Comparison of ENCODE assay signal across 29 mouse cellular contexts in genomic region chr8:113723873-113724538, GRCm38 (mm10).
DNase-seq lines count a peak whose midpoint lies in the region; ATAC-seq and TF ChIP-seq lines count a peak whose summit lies in the region.
"Had no signal": no experiment of that assay in that cellular context is flagged by ENCODE, and none has a peak within 500 bp of the region (broad histone marks: within the 10 kb centered on the region; RNA-seq: fewer than 3 reads in every experiment).

No protein-coding gene starts in this region.

- peak; percentile 28 for DNase-seq in embryonic facial prominence, embryonic 11.5 days (ENCODE audit: low spot score)
- DNase-seq in embryonic facial prominence, embryonic 10.5 days (ENCODE audit: low spot score) = no peak
- peak; percentile 5 for DNase-seq in lung, postnatal 0 days (ENCODE audit: low spot score)
- DNase-seq in lung, postnatal 14 days = no peak
- DNase-seq in brain, embryonic 14.5 days (ENCODE audit: low read depth) = peak; percentile 21
- DNase-seq in Muller cell, postnatal 12 days (ENCODE audit: inconsistent ontology term) = no peak
- DNase-seq: adrenal gland, adult 8-10 months; cerebellum, adult 9-10 months; cerebellum, postnatal 36 days; gastrocnemius, postnatal 14 days; heart, adult 11 months; kidney, adult 9 months; kidney, postnatal 10 days; layer of hippocampus, postnatal 36 days; left cerebral cortex, postnatal 4 days; liver, postnatal 0 days; retina, postnatal 1 day; right cerebral cortex, postnatal 14 days; thymus, postnatal 4 days had no signal

- no peak overlapping the region for H3K27ac ChIP-seq in embryonic facial prominence, embryonic 11.5 days (replicated peaks; ENCODE audit: low read depth, low read length)
- H3K27ac ChIP-seq in embryonic facial prominence, embryonic 10.5 days (replicated peaks) = no peak overlapping the region
- no peak overlapping the region for H3K27ac ChIP-seq in lung, postnatal 0 days (ENCODE audit: low read length)
- H3K27ac ChIP-seq: embryonic facial prominence, embryonic 15.5 days; forebrain, embryonic 13.5 days; heart, embryonic 10.5 days; heart, embryonic 15.5 days; hindbrain, embryonic 13.5 days; liver, embryonic 12.5 days had no signal

- peaks cover 2% of the 10 kb centered on the region for H3K4me1 ChIP-seq in embryonic facial prominence, embryonic 11.5 days (ENCODE audit: control insufficient read depth, insufficient read depth, low read length)
- peaks cover 19% of the 10 kb centered on the region for H3K4me1 ChIP-seq in embryonic facial prominence, embryonic 10.5 days
- H3K4me1 ChIP-seq in lung, postnatal 0 days (ENCODE audit: insufficient read depth, low read depth, low read length) = no peaks in the 10 kb centered on the region
- H3K4me1 ChIP-seq: embryonic facial prominence, embryonic 15.5 days; heart, embryonic 15.5 days; liver, embryonic 12.5 days had no signal

- no peak for TF ChIP-seq CTCF in lung, postnatal 0 days (IDR thresholded peaks at IDR 0.05)
- no peak for TF ChIP-seq CTCF in brain, embryonic 14.5 days (IDR thresholded peaks at IDR 0.05; ENCODE audit: borderline replicate concordance, extremely low read depth, insufficient read depth, insufficient read length)

- no peak overlapping the region for H3K9ac ChIP-seq in embryonic facial prominence, embryonic 11.5 days (replicated peaks; ENCODE audit: low read length)
- no peak overlapping the region for H3K9ac ChIP-seq in lung, postnatal 0 days (replicated peaks; ENCODE audit: low read depth)
- H3K9ac ChIP-seq: embryonic facial prominence, embryonic 15.5 days; forebrain, embryonic 13.5 days; heart, embryonic 15.5 days; hindbrain, embryonic 13.5 days; liver, embryonic 12.5 days; liver, postnatal 0 days had no signal

- H3K4me2 ChIP-seq in embryonic facial prominence, embryonic 11.5 days (ENCODE audit: low read depth, low read length) = no peak overlapping the region
- H3K4me2 ChIP-seq in lung, postnatal 0 days (replicated peaks; ENCODE audit: low read depth, low read length) = no peak overlapping the region
- H3K4me2 ChIP-seq: embryonic facial prominence, embryonic 15.5 days; forebrain, embryonic 13.5 days; heart, embryonic 15.5 days; hindbrain, embryonic 13.5 days; liver, embryonic 12.5 days; midbrain, embryonic 11.5 days had no signal

- no peaks in the 10 kb centered on the region for H3K27me3 ChIP-seq in embryonic facial prominence, embryonic 11.5 days (ENCODE audit: control insufficient read depth, insufficient read depth, low read length)
- H3K27me3 ChIP-seq in embryonic facial prominence, embryonic 10.5 days (replicated peaks; ENCODE audit: low read depth, poor library complexity, severe bottlenecking) = no peaks in the 10 kb centered on the region
- H3K27me3 ChIP-seq in lung, postnatal 0 days (replicated peaks; ENCODE audit: insufficient read depth, low read length) = no peaks in the 10 kb centered on the region
- H3K27me3 ChIP-seq: embryonic facial prominence, embryonic 15.5 days; forebrain, embryonic 13.5 days; heart, embryonic 15.5 days; hindbrain, embryonic 13.5 days; liver, embryonic 12.5 days had no signal

- no peak for TF ChIP-seq POLR2A in brain, embryonic 14.5 days (IDR thresholded peaks at IDR 0.05; ENCODE audit: borderline replicate concordance, extremely low read depth, insufficient read depth, insufficient read length, poor library complexity, severe bottlenecking)

- ATAC-seq in embryonic facial prominence, embryonic 11.5 days (replicated peaks; ENCODE audit: insufficient number of reproducible peaks, low FRiP score, low TSS enrichment, low read depth) = no peak
- ATAC-seq in lung, postnatal 0 days = 0 out of 2 replicates have a peak, but pooled peaks have one; percentile 23
- peak; percentile 17; the same call in 1 of the 2 replicates for ATAC-seq in megakaryocyte progenitor cell, adult 5-6 weeks (replicated peaks; ENCODE audit: poor library complexity)
- ATAC-seq: CD4-positive, CD25-positive, alpha-beta regulatory T cell, adult 4 months; forebrain, embryonic 13.5 days; intestine, embryonic 16.5 days; liver, embryonic 12.5 days; liver, postnatal 0 days had no signal

- no peak for TF ChIP-seq EP300 in lung, postnatal 0 days (IDR thresholded peaks at IDR 0.05)

- no peak overlapping the region for H3K4me3 ChIP-seq in embryonic facial prominence, embryonic 11.5 days (ENCODE audit: low read depth, low read length)
- no peak overlapping the region for H3K4me3 ChIP-seq in embryonic facial prominence, embryonic 10.5 days
- no peak overlapping the region for H3K4me3 ChIP-seq in lung, postnatal 0 days (ENCODE audit: low read depth, low read length)
- H3K4me3 ChIP-seq: embryonic facial prominence, embryonic 15.5 days; forebrain, embryonic 13.5 days; heart, embryonic 10.5 days; heart, embryonic 15.5 days; hindbrain, embryonic 13.5 days; liver, embryonic 12.5 days had no signal

- WGBS in embryonic facial prominence, embryonic 11.5 days = 43% methylated on average over 5 of the region's 5 CpGs
- WGBS in embryonic facial prominence, embryonic 10.5 days = 44% methylated on average over 5 of the region's 5 CpGs
- 32% methylated on average over 5 of the region's 5 CpGs for WGBS in lung, postnatal 0 days

- no peaks in the 10 kb centered on the region for H3K9me3 ChIP-seq in embryonic facial prominence, embryonic 11.5 days (replicated peaks; ENCODE audit: control insufficient read depth, low read length)
- no peaks in the 10 kb centered on the region for H3K9me3 ChIP-seq in embryonic facial prominence, embryonic 10.5 days
- no peaks in the 10 kb centered on the region for H3K9me3 ChIP-seq in lung, postnatal 0 days (ENCODE audit: low read length)
- H3K9me3 ChIP-seq: embryonic facial prominence, embryonic 15.5 days; forebrain, embryonic 13.5 days; heart, embryonic 10.5 days; heart, embryonic 15.5 days; hindbrain, embryonic 13.5 days had no signal

- no peaks in the 10 kb centered on the region for H3K36me3 ChIP-seq in embryonic facial prominence, embryonic 11.5 days (replicated peaks; ENCODE audit: control insufficient read depth, insufficient read depth, low read depth, low read length)
- H3K36me3 ChIP-seq in embryonic facial prominence, embryonic 10.5 days (replicated peaks) = no peaks in the 10 kb centered on the region
- no peaks in the 10 kb centered on the region for H3K36me3 ChIP-seq in lung, postnatal 0 days (ENCODE audit: insufficient read depth, low read length)
- H3K36me3 ChIP-seq: embryonic facial prominence, embryonic 15.5 days; heart, embryonic 10.5 days; heart, embryonic 15.5 days; hindbrain, embryonic 13.5 days; liver, embryonic 12.5 days had no signal

Comparison
In these comparisons a context has a peak if more than half of its experiments do, and no peak if none do; other contexts are left out.
1. DNase-seq: peak in embryonic facial prominence, embryonic 11.5 days (single experiment), lung, postnatal 0 days (single experiment) and brain, embryonic 14.5 days (single experiment); none in embryonic facial prominence, embryonic 10.5 days (single experiment), lung, postnatal 14 days (single experiment) and Muller cell, postnatal 12 days (single experiment).